Mouse (Mus musculus): ENCODE measurements at regions not wholly inside any gene's neighbourhood (a gene's known extent, or its start where the extent isn't known, plus 50 kb on each side); places are given as distances from the start of the nearest gene placed in this dataset.

- no peak overlapping the region for H3K4me2 ChIP-seq
- H3K27ac ChIP-seq = no peak overlapping the region
- no peak for ATAC-seq
- no peak overlapping the region for H3K9ac ChIP-seq
- no peaks in the 10 kb centered on the region for H3K36me3 ChIP-seq
- no peaks in the 10 kb centered on the region for H3K9me3 ChIP-seq (replicated peaks)
- H3K27me3 ChIP-seq (replicated peaks) = peaks cover 17% of the 10 kb centered on the region
- no peaks in the 10 kb centered on the region for H3K4me1 ChIP-seq
- 35% methylated on average over 9 of the region's 9 CpGs for WGBS (ENCODE audit: insufficient replicate concordance)
- no peak overlapping the region for H3K4me3 ChIP-seq
Observed at GRCm38 (mm10) chr13:54882781-54883180, 66.4 kb upstream of the Unc5a start.

- no peaks in the 10 kb centered on the region for H3K36me3 ChIP-seq
- H3K9me3 ChIP-seq (replicated peaks) = no peaks in the 10 kb centered on the region
- H3K27me3 ChIP-seq (replicated peaks) = peaks cover 25% of the 10 kb centered on the region
- H3K4me2 ChIP-seq = no peak overlapping the region
- no peak overlapping the region for H3K4me3 ChIP-seq
- ATAC-seq = no peak
- WGBS (ENCODE audit: insufficient replicate concordance) = 47% methylated on average over 17 of the region's 17 CpGs
- no peak overlapping the region for H3K9ac ChIP-seq
- no peak overlapping the region for H3K27ac ChIP-seq
- H3K4me1 ChIP-seq = no peaks in the 10 kb centered on the region
Observed at GRCm38 (mm10) chr13:54883748-54884708, 65.2 kb upstream of the Unc5a start.

- no peak for ATAC-seq
- H3K9ac ChIP-seq = no peak overlapping the region
- peaks cover 27% of the 10 kb centered on the region for H3K27me3 ChIP-seq (replicated peaks)
- no peaks in the 10 kb centered on the region for H3K36me3 ChIP-seq
- no peaks in the 10 kb centered on the region for H3K4me1 ChIP-seq
- WGBS (ENCODE audit: insufficient replicate concordance) = 57% methylated on average over 14 of the region's 14 CpGs
- H3K4me3 ChIP-seq = no peak overlapping the region
- H3K9me3 ChIP-seq (replicated peaks) = no peaks in the 10 kb centered on the region
- H3K27ac ChIP-seq = no peak overlapping the region
- no peak overlapping the region for H3K4me2 ChIP-seq
Observed at GRCm38 (mm10) chr13:54884709-54885460, 64.3 kb upstream of the Unc5a start.

- no peak overlapping the region for H3K4me3 ChIP-seq
- no peak overlapping the region for H3K27ac ChIP-seq
- H3K4me2 ChIP-seq = no peak overlapping the region
- no peaks in the 10 kb centered on the region for H3K36me3 ChIP-seq
- no peaks in the 10 kb centered on the region for H3K4me1 ChIP-seq
- no peak overlapping the region for H3K9ac ChIP-seq
- peaks cover 27% of the 10 kb centered on the region for H3K27me3 ChIP-seq (replicated peaks)
- no peaks in the 10 kb centered on the region for H3K9me3 ChIP-seq (replicated peaks)
- 18% methylated on average over 18 of the region's 18 CpGs for WGBS (ENCODE audit: insufficient replicate concordance)
- no peak for ATAC-seq
Observed at GRCm38 (mm10) chr13:54887366-54887921, 61.8 kb upstream of the Unc5a start.

GRCm38 (mm10) chr13:54888021-54888420 lies 61.2 kb upstream of the Unc5a start:
- ATAC-seq = no peak
- no peaks in the 10 kb centered on the region for H3K9me3 ChIP-seq (replicated peaks)
- H3K9ac ChIP-seq = no peak overlapping the region
- no peaks in the 10 kb centered on the region for H3K36me3 ChIP-seq
- H3K4me2 ChIP-seq = no peak overlapping the region
- H3K4me3 ChIP-seq = no peak overlapping the region
- H3K4me1 ChIP-seq = no peaks in the 10 kb centered on the region
- peaks cover 27% of the 10 kb centered on the region for H3K27me3 ChIP-seq (replicated peaks)
- WGBS (ENCODE audit: insufficient replicate concordance) = 38% methylated on average over 5 of the region's 5 CpGs
- no peak overlapping the region for H3K27ac ChIP-seq

GRCm38 (mm10) chr13:54889684-54890399 lies 59.4 kb upstream of the Unc5a start:
- H3K36me3 ChIP-seq = no peaks in the 10 kb centered on the region
- ATAC-seq = no peak

GRCm38 (mm10) chr13:54892572-54892971 lies 56.6 kb upstream of the Unc5a start:
- WGBS (ENCODE audit: insufficient replicate concordance) = 23% methylated on average over 1 of the region's 1 CpGs
- H3K27ac ChIP-seq = no peak overlapping the region
- no peak overlapping the region for H3K9ac ChIP-seq
- H3K4me1 ChIP-seq = no peaks in the 10 kb centered on the region
- no peak for ATAC-seq
- H3K27me3 ChIP-seq (replicated peaks) = peaks cover 12% of the 10 kb centered on the region; the same call in 1 of the 2 replicates
- no peak overlapping the region for H3K4me3 ChIP-seq
- no peaks in the 10 kb centered on the region for H3K36me3 ChIP-seq
- H3K4me2 ChIP-seq = no peak overlapping the region
- no peaks in the 10 kb centered on the region for H3K9me3 ChIP-seq (replicated peaks)

More at GRCm38 (mm10) chr13:54889684-54890399, 59.4 kb upstream of the Unc5a start:
- no peak overlapping the region for H3K9ac ChIP-seq
- peaks cover 27% of the 10 kb centered on the region for H3K27me3 ChIP-seq (replicated peaks)
- H3K4me1 ChIP-seq = no peaks in the 10 kb centered on the region
- H3K9me3 ChIP-seq (replicated peaks) = no peaks in the 10 kb centered on the region
- no peak overlapping the region for H3K4me3 ChIP-seq
- no peak overlapping the region for H3K4me2 ChIP-seq
- H3K27ac ChIP-seq = no peak overlapping the region
- 63% methylated on average over 8 of the region's 8 CpGs for WGBS (ENCODE audit: insufficient replicate concordance)

- Histone ChIP-seq H3K27ac (no peak overlapping the region), H3K4me2 (no peak overlapping the region), H3K9ac (no peak overlapping the region), H3K27me3 (replicated peaks) (peaks cover 5% of the 10 kb centered on the region; the same call in 1 of the 2 replicates), H3K36me3 (no peaks in the 10 kb centered on the region), H3K4me3 (no peak overlapping the region), H3K4me1 (no peaks in the 10 kb centered on the region), H3K9me3 (replicated peaks) (no peaks in the 10 kb centered on the region)
- WGBS (ENCODE audit: insufficient replicate concordance) = 32% methylated on average over 7 of the region's 7 CpGs
- ATAC-seq = no peak
Observed at GRCm38 (mm10) chr13:54893651-54894050, 55.6 kb upstream of the Unc5a start.

GRCm38 (mm10) chr13:54895981-54896380 lies 53.2 kb upstream of the Unc5a start:
- no peak overlapping the region for H3K9ac ChIP-seq
- no peak for ATAC-seq
- no peak overlapping the region for H3K4me2 ChIP-seq
- no peaks in the 10 kb centered on the region for H3K4me1 ChIP-seq
- H3K4me3 ChIP-seq = no peak overlapping the region
- 66% methylated on average over 5 of the region's 5 CpGs for WGBS (ENCODE audit: insufficient replicate concordance)
- H3K36me3 ChIP-seq = no peaks in the 10 kb centered on the region
- H3K9me3 ChIP-seq (replicated peaks) = no peaks in the 10 kb centered on the region
- no peak overlapping the region for H3K27ac ChIP-seq
- no peaks in the 10 kb centered on the region; the same call in 1 of the 2 replicates for H3K27me3 ChIP-seq (replicated peaks)
